Mouse (Mus musculus) forebrain, embryonic 15.5 days (tissue): ENCODE data around the gene Olfr872. TPM values are rescaled to one million over a fixed set of nuclear protein-coding genes. Genes with fewer than 3 reads are reported as not detected.
"Not testable (repeated sequence)": the region's sequence is repeated elsewhere in the genome, so short reads cannot be mapped to it uniquely, and the experiment has no call there.

Experiments
- ATAC-seq: fragments of 200-750 bp; cut with Nextera tagmentation; replicated peaks from 2 replicates; pipeline ENCODE4 v1.8.0; 2017; ENCODE audit warnings: mild to moderate bottlenecking, moderate TSS enrichment, moderate library complexity
- H3K27ac ChIP-seq: fragments of 300-500 bp; sonication (generic); replicated peaks from 2 replicates; pipeline ENCODE4 v1.5.1; 2015; ENCODE audit warnings: mild to moderate bottlenecking, inconsistent platforms
- H3K27me3 ChIP-seq: fragments of 300-500 bp; sonication (generic); 2 replicates; pipeline ENCODE4 v1.6.1; 2015; ENCODE audit warnings: inconsistent platforms
- H3K36me3 ChIP-seq: fragments of 300-500 bp; sonication (generic); 2 replicates; pipeline ENCODE4 v1.6.1; 2015; ENCODE audit warnings: mild to moderate bottlenecking, inconsistent platforms
- H3K4me1 ChIP-seq: fragments of 300-500 bp; sonication (generic); 2 replicates; pipeline ENCODE4 v1.6.1; 2015; ENCODE audit warnings: inconsistent platforms
- H3K4me2 ChIP-seq: fragments of 300-500 bp; sonication (generic); replicated peaks from 2 replicates; pipeline ENCODE4 v1.6.1; 2015; ENCODE audit warnings: mild to moderate bottlenecking, inconsistent platforms
- H3K4me3 ChIP-seq: fragments of 300-500 bp; sonication (generic); 2 replicates; pipeline ENCODE4 v1.5.1; 2015; ENCODE audit warnings: mild to moderate bottlenecking, inconsistent platforms
- H3K9ac ChIP-seq: fragments of 300-500 bp; sonication (generic); replicated peaks from 2 replicates; pipeline ENCODE4 v1.6.1; 2015; ENCODE audit warnings: mild to moderate bottlenecking, inconsistent platforms
- H3K9me3 ChIP-seq: fragments of 300-500 bp; sonication (generic); 2 replicates; pipeline ENCODE4 v1.6.1; 2016; ENCODE audit warnings: inconsistent platforms
- WGBS: fragments of 180-500 bp; shearing (Covaris S2); methylation state at CpG from one replicate; pipeline ENCODE4 v1.1.7; 2015; ENCODE audit warnings: mixed read lengths; 5-methylcytosine and 5-hydroxymethylcytosine counted together
- polyA plus RNA-seq: library from polyadenylated mRNA; unstranded; fragments of >200 nt; fragmentation: Nextera tagmentation; extraction: Ambion mirVana; gene quantifications from 2 replicates; pipeline ENCODE4 v1.2.1, GENCODE M21; 2015

Gene Olfr872
- not detected in 2 replicates for polyA plus RNA-seq

- Histone ChIP-seq H3K27me3 (no peaks in the 10 kb centered on the region), H3K4me2 (no peak within 1 kb of the TSS), H3K9me3 (0 out of 2 replicates have a peak, but pooled peaks cover 3% of the 10 kb centered on the region), H3K27ac (no peak within 1 kb of the TSS), H3K4me3 (no peak within 1 kb of the TSS), H3K4me1 (no peaks in the 10 kb centered on the region), H3K36me3 (no peaks in the 10 kb centered on the region), H3K9ac (no peak within 1 kb of the TSS)
- ATAC-seq: no peak
These were observed at the start of gene Olfr872 for GRCm38 (mm10) chr9:20236819-20237218. Olfr872 (plus strand) TSS chr9:20237119.

- H3K9ac ChIP-seq: no peak overlapping the region
- no peaks in the 10 kb centered on the region for H3K27me3 ChIP-seq
- 71% methylated on average over 1 of the region's 1 CpGs for WGBS
- no peaks in the 10 kb centered on the region for H3K4me1 ChIP-seq
- H3K4me3 ChIP-seq: no peak overlapping the region
- no peak overlapping the region for H3K27ac ChIP-seq
- peaks cover 13% of the 10 kb centered on the region; the same call in 1 of the 2 replicates for H3K9me3 ChIP-seq
- no peak overlapping the region for H3K4me2 ChIP-seq
- H3K36me3 ChIP-seq: no peaks in the 10 kb centered on the region
- ATAC-seq: no peak
These were observed 34.8 kb upstream of the Olfr872 start for GRCm38 (mm10) chr9:20202131-20202530.

- H3K27ac ChIP-seq, H3K9ac ChIP-seq, ATAC-seq, H3K36me3 ChIP-seq, H3K4me2 ChIP-seq, H3K4me3 ChIP-seq, H3K4me1 ChIP-seq, H3K27me3 ChIP-seq: not testable (repeated sequence)
- 91% methylated on average over 7 of the region's 7 CpGs for WGBS
- H3K9me3 ChIP-seq: peaks cover 11% of the 10 kb centered on the region; the same call in 1 of the 2 replicates
These were observed 33.4 kb upstream of the Olfr872 start for GRCm38 (mm10) chr9:20203413-20203984.

GRCm38 (mm10) chr9:20210812-20211211 lies 26.1 kb upstream of the Olfr872 start:
- Histone ChIP-seq H3K4me2 (no peak overlapping the region), H3K9ac (no peak overlapping the region), H3K27me3 (no peaks in the 10 kb centered on the region), H3K4me1 (no peaks in the 10 kb centered on the region), H3K9me3 (0 out of 2 replicates have a peak, but pooled peaks cover 3% of the 10 kb centered on the region), H3K36me3 (no peaks in the 10 kb centered on the region), H3K27ac (no peak overlapping the region), H3K4me3 (no peak overlapping the region)
- no peak for ATAC-seq
- WGBS: 48% methylated on average over 1 of the region's 1 CpGs

- Histone ChIP-seq H3K9ac (no peak overlapping the region), H3K4me3 (no peak overlapping the region), H3K36me3 (no peaks in the 10 kb centered on the region), H3K4me2 (no peak overlapping the region), H3K27me3 (no peaks in the 10 kb centered on the region), H3K4me1 (no peaks in the 10 kb centered on the region), H3K9me3 (0 out of 2 replicates have a peak, but pooled peaks cover 7% of the 10 kb centered on the region), H3K27ac (no peak overlapping the region)
- ATAC-seq: no peak
- WGBS: 79% methylated on average over 2 of the region's 2 CpGs
These were observed 25.4 kb upstream of the Olfr872 start for GRCm38 (mm10) chr9:20211477-20211876.

- Histone ChIP-seq H3K4me2 (no peak within 1 kb of the TSS), H3K4me1 (no peaks in the 10 kb centered on the region), H3K27me3 (no peaks in the 10 kb centered on the region), H3K27ac (no peak within 1 kb of the TSS), H3K36me3 (no peaks in the 10 kb centered on the region), H3K9me3 (0 out of 2 replicates have a peak, but pooled peaks cover 11% of the 10 kb centered on the region), H3K9ac (no peak within 1 kb of the TSS), H3K4me3 (no peak within 1 kb of the TSS)
- no peak for ATAC-seq
These were observed 25.0 kb upstream of the Olfr872 start, which contains the start of gene Olfr871 for GRCm38 (mm10) chr9:20211907-20212306. Olfr871 (plus strand) TSS chr9:20212207.

- Histone ChIP-seq H3K27me3 (no peaks in the 10 kb centered on the region), H3K4me1 (no peaks in the 10 kb centered on the region), H3K4me2 (no peak overlapping the region), H3K9ac (no peak overlapping the region), H3K4me3 (no peak overlapping the region), H3K9me3 (0 out of 2 replicates have a peak, but pooled peaks cover 3% of the 10 kb centered on the region), H3K36me3 (no peaks in the 10 kb centered on the region), H3K27ac (no peak overlapping the region)
- WGBS: 82% methylated on average over 2 of the region's 2 CpGs
- ATAC-seq: no peak
These were observed 459 bp downstream of the Olfr872 start for GRCm38 (mm10) chr9:20237378-20237777.

GRCm38 (mm10) chr9:20282051-20282450 lies 45.1 kb downstream of the Olfr872 start, which contains the start of gene Olfr39:
Olfr39 (plus strand) TSS chr9:20282351.
- Histone ChIP-seq H3K27ac (no peak within 1 kb of the TSS), H3K4me1 (no peaks in the 10 kb centered on the region), H3K27me3 (no peaks in the 10 kb centered on the region), H3K9me3 (no peaks in the 10 kb centered on the region), H3K36me3 (no peaks in the 10 kb centered on the region), H3K4me3 (no peak within 1 kb of the TSS), H3K4me2 (no peak within 1 kb of the TSS), H3K9ac (no peak within 1 kb of the TSS)
- 85% methylated on average over 1 of the region's 1 CpGs for WGBS
- no peak for ATAC-seq

- not testable (repeated sequence) for H3K4me1 ChIP-seq, H3K9ac ChIP-seq, H3K4me3 ChIP-seq, H3K9me3 ChIP-seq, H3K27ac ChIP-seq, H3K36me3 ChIP-seq, H3K27me3 ChIP-seq, H3K4me2 ChIP-seq, ATAC-seq
- 86% methylated on average over 5 of the region's 5 CpGs for WGBS
These were observed 58.6 kb downstream of the Olfr872 start for GRCm38 (mm10) chr9:20295562-20295961.

GRCm38 (mm10) chr9:20298232-20298631 lies 61.3 kb downstream of the Olfr872 start, which contains the start of gene Olfr873:
Olfr873 (plus strand) TSS chr9:20298532.
- Histone ChIP-seq H3K27me3 (no peaks in the 10 kb centered on the region), H3K9me3 (no peaks in the 10 kb centered on the region), H3K4me2 (no peak within 1 kb of the TSS), H3K9ac (no peak within 1 kb of the TSS), H3K4me3 (no peak within 1 kb of the TSS), H3K4me1 (no peaks in the 10 kb centered on the region), H3K27ac (no peak within 1 kb of the TSS), H3K36me3 (no peaks in the 10 kb centered on the region)
- WGBS: 78% methylated on average over 1 of the region's 1 CpGs
- ATAC-seq: no peak

Other genes starting within 250 kb of the Olfr872 start
- not detected in 2 replicates for gene Olfr866, start 209.1 kb upstream of the Olfr872 start, polyA plus RNA-seq
- gene Olfr867, start 179.6 kb upstream of the Olfr872 start, polyA plus RNA-seq: not detected in 2 replicates
- not detected in 2 replicates for gene Olfr868, start 138.5 kb upstream of the Olfr872 start, polyA plus RNA-seq
- not detected in 2 replicates for gene Olfr869, start 108.1 kb upstream of the Olfr872 start, polyA plus RNA-seq
- gene Olfr870, start 63.1 kb upstream of the Olfr872 start, polyA plus RNA-seq: not detected in 2 replicates
- not detected in 2 replicates for gene Olfr871, start 24.9 kb upstream of the Olfr872 start, polyA plus RNA-seq
- gene Olfr39, start 45.2 kb downstream of the Olfr872 start, polyA plus RNA-seq: not detected in 2 replicates
- not detected in 2 replicates for gene Olfr873, start 61.4 kb downstream of the Olfr872 start, polyA plus RNA-seq
- 0.10 TPM in 1 of 2 replicates, not detected in the other for gene Olfr18, start 99.0 kb downstream of the Olfr872 start, polyA plus RNA-seq
- 48.4 and 50.2 TPM in 2 replicates for gene Zfp560, start 148.1 kb downstream of the Olfr872 start, polyA plus RNA-seq
- 19.7 and 22.6 TPM in 2 replicates for gene Zfp26, start 223.0 kb downstream of the Olfr872 start, polyA plus RNA-seq